Mouse (Mus musculus): ENCODE data around the gene Tbrg1. TPM values are rescaled to one million over a fixed set of nuclear protein-coding genes. Genes with fewer than 3 reads are reported as not detected.

Tbrg1 gene
- total RNA-seq, 2 experiments from 2014 or later, result 17.6 to 26.5 TPM

Other genes starting within 250 kb of the Tbrg1 start
- not detected in 2 replicates for gene Robo3, start 224.1 kb downstream of the Tbrg1 start, total RNA-seq (2015; ENCODE audit: low replicate concordance)
- gene Robo3, start 224.1 kb downstream of the Tbrg1 start, total RNA-seq (2017; ENCODE audit: low replicate concordance), result not detected in 2 replicates
- 2.3 and 2.5 TPM in 2 replicates for gene Msantd2, start 168.0 kb downstream of the Tbrg1 start, total RNA-seq (2015; ENCODE audit: low replicate concordance)
- gene Msantd2, start 168.0 kb downstream of the Tbrg1 start, total RNA-seq (2017; ENCODE audit: low replicate concordance), result 8.2 and 10.7 TPM in 2 replicates
- gene Esam, start 129.2 kb downstream of the Tbrg1 start, total RNA-seq (2015; ENCODE audit: low replicate concordance), result not detected in 2 replicates
- 0.42 TPM in 1 of 2 replicates, not detected in the other for gene Esam, start 129.2 kb downstream of the Tbrg1 start, total RNA-seq (2017; ENCODE audit: low replicate concordance)
- not detected in 2 replicates for gene Vsig2, start 118.1 kb downstream of the Tbrg1 start, total RNA-seq (2015; ENCODE audit: low replicate concordance)
- gene Vsig2, start 118.1 kb downstream of the Tbrg1 start, total RNA-seq (2017; ENCODE audit: low replicate concordance), result not detected in 2 replicates
- 1.7 TPM in 1 of 2 replicates, not detected in the other for gene Nrgn, start 104.4 kb downstream of the Tbrg1 start, total RNA-seq (2015; ENCODE audit: low replicate concordance)
- 2.9 TPM in 1 of 2 replicates, not detected in the other for gene Nrgn, start 104.4 kb downstream of the Tbrg1 start, total RNA-seq (2017; ENCODE audit: low replicate concordance)
- 1.7 and 1.9 TPM in 2 replicates for gene Siae, start 101.6 kb downstream of the Tbrg1 start, total RNA-seq (2015; ENCODE audit: low replicate concordance)
- gene Siae, start 101.6 kb downstream of the Tbrg1 start, total RNA-seq (2017; ENCODE audit: low replicate concordance), result 1.4 and 2.6 TPM in 2 replicates
- gene Spa17, start 43.6 kb downstream of the Tbrg1 start, total RNA-seq (2015; ENCODE audit: low replicate concordance), result not detected in 2 replicates
- 1.4 TPM in 1 of 2 replicates, not detected in the other for gene Spa17, start 43.6 kb downstream of the Tbrg1 start, total RNA-seq (2017; ENCODE audit: low replicate concordance)
- gene Panx3, start 11.9 kb upstream of the Tbrg1 start, total RNA-seq (2015; ENCODE audit: low replicate concordance), result not detected in 2 replicates
- not detected in 2 replicates for gene Panx3, start 11.9 kb upstream of the Tbrg1 start, total RNA-seq (2017; ENCODE audit: low replicate concordance)
- gene Olfr160, start 58.9 kb upstream of the Tbrg1 start, total RNA-seq (2015; ENCODE audit: low replicate concordance), result not detected in 2 replicates
- gene Olfr160, start 58.9 kb upstream of the Tbrg1 start, total RNA-seq (2017; ENCODE audit: low replicate concordance), result not detected in 2 replicates
- not detected in 2 replicates for gene Olfr874, start 87.8 kb upstream of the Tbrg1 start, total RNA-seq (2015; ENCODE audit: low replicate concordance)
- gene Olfr874, start 87.8 kb upstream of the Tbrg1 start, total RNA-seq (2017; ENCODE audit: low replicate concordance), result not detected in 2 replicates
- not detected in 2 replicates for gene Olfr875, start 114.5 kb upstream of the Tbrg1 start, total RNA-seq (2015; ENCODE audit: low replicate concordance)
- gene Olfr875, start 114.5 kb upstream of the Tbrg1 start, total RNA-seq (2017; ENCODE audit: low replicate concordance), result not detected in 2 replicates
- not detected in 2 replicates for gene Olfr876, start 145.7 kb upstream of the Tbrg1 start, total RNA-seq (2015; ENCODE audit: low replicate concordance)
- gene Olfr876, start 145.7 kb upstream of the Tbrg1 start, total RNA-seq (2017; ENCODE audit: low replicate concordance), result not detected in 2 replicates
- not detected in 2 replicates for gene Olfr877, start 197.0 kb upstream of the Tbrg1 start, total RNA-seq (2015; ENCODE audit: low replicate concordance)
- not detected in 2 replicates for gene Olfr877, start 197.0 kb upstream of the Tbrg1 start, total RNA-seq (2017; ENCODE audit: low replicate concordance)
- gene Olfr145, start 239.4 kb upstream of the Tbrg1 start, total RNA-seq (2015; ENCODE audit: low replicate concordance), result not detected in 2 replicates
- not detected in 2 replicates for gene Olfr145, start 239.4 kb upstream of the Tbrg1 start, total RNA-seq (2017; ENCODE audit: low replicate concordance)

Data from erythroblast, adult 5-6 weeks (primary cell).